Mouse (Mus musculus) kidney, adult 9 months (tissue): ENCODE measurements around the gene Sytl2.

Experiments used
- DNase-seq: peaks from one replicate; pipeline ENCODE4 v3.0.0; 2022

The Sytl2 gene

DNA sequence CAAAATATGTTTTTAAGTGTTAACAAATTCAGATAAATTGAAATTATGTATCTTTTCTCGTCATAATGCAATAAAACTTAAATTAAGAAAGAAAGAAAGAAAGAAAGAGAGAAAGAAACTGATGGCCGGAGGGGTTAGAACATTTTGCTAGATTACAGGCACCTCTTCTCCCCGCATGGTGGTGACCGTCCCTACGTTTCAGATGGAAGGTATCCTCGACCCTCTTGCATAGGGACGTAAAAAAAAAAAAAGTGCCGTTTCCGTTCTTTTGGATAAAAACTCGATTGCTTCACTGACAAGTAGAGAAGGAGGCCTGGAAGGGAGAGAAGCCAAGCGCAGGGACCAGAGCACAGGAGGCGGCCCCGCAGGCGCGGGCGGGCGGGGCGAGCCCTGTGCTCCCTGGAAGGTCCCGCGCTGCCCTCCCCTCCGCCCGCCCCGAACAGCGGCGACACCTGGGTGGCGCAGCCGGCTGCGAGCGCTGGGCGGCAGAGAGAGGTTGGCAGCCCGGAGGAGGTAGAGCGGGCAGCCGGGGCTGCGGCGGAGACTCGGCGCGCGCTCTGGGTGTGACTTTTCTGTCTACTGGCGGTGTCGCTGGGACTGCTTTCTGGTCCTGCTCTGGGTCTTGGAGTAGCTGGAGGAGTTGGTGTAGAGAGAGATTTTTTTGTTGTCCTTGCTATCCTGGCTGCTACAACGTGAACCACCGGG lies at the start of gene Sytl2:
Sytl2 (plus strand) TSS at position 311 of the 705 bp plus-strand sequence.
- DNase-seq: peak; percentile 55

DNA sequence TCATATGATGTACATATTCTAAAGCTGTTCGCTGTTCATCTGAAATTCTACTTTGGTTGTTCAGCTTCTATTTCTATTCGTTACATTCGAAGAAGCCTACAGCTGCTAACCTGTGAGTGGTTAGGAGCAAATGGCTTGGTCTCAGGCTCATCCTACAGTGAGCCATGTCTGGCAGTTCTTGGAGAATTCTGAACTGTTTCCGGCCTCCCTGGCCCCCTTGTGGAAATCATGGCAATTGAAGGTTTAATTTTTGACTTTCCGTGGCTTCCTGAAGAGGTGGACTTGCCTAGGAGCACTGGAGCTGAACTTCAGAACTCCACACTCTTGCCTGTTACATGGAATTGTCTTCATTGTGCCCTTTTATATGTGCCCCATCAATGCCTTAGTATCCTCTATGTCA lies 49.1 kb upstream of the Sytl2 start:
- peak; percentile 48 for DNase-seq

DNA sequence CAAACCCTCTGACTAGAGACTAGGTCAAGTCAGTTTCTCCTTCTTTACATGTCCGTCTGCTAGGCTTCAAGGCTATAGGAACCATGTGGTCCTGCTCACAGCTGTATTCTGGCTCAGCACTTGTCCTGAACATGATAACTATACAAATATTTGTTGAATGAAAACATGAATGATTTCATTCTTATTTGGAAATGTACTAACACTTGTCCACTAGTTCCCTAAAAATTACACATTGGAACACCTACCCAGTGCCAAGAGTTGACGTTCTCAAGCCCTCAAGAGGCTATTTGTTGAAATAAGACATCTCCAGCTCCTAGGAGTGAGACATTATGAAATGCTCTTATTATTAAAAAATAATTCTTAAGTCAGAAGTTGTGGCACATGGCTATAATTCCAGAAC lies 43.4 kb upstream of the Sytl2 start:
- no peak for DNase-seq

DNA sequence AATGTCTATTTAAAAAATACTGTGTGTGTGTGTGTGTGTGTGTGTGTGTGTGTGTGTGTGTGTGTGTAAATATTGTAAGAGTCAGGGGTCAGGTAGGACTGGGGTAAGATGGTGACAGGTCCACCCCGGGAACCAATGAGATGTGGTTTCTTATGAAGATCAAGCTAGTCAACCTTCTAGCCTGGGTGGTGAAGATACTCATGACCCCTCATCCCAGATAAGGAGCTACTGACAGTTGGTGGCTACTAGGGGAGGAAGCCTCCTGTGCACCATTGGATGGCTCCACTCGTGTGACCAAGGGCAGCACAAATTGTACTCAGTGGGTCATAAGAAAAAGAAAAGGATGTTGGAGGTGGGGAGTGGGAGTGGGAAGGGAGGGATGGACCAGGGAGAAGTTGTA lies 42.2 kb upstream of the Sytl2 start:
- no peak for DNase-seq

DNA sequence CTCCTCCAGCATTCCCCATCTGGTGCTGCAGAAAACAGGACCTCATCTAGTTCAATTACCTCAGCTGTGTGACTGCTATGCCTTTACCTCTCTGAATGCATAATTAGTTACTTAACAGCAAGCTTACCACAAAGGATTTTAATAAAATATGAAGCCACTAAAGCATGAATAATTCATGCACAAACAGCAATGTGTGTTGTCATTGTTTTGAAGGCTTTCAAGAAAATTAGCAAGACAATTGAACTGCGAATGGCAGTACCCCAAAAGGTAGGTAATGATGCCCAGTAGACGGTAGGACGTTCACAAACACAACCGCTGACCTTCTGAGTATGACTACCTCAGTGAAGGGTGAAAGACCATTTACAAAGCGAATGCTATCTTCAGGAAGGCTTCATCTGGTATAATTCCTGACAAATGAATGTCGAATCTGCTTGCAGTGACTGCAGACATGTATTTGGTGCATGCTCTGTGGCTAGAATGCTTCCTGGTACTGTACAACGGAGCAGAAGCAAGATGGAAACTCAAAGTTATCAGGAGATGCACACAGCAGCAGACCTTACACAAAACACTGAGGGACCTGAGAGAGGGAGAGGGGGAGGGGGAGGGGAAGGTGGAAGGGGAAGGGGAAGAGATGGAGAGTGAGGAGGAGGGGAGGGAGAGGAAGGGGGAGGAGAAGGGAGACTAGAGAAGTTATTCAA lies 40.0 kb upstream of the Sytl2 start:
- no peak for DNase-seq

DNA sequence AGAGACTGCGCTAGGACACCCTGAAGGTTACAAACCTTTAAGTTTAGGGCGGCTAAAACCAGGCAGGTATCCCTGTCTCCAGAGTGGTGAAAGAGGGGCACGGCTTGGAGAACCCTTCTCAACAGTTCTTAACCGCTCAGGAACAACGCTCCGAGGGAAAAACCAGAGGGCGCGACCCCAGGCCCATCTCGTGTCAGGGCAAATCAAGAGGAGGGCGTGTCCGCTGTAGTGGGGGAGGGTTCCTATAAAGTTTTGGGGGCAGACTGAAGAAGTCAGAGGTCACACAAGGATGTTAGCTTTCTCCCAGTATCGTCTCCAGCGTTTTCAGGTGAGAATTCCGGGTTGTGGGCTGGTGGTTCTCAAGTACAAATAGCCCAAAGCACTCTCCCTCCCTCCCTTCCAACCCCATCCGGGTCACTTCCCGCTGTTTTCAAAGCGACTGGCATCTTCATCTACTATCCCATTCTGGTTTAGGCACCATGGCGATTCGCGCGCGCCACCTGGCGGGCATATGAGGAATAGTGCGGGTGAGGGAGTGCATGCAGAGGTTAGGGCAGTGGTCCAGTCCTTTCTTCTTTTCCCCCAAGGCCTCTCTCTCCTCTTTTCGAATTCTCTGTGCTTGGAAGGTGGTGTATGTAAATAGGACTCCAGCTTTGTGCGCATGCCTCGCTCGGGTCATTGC lies 36.6 kb upstream of the Sytl2 start, which contains the start of gene Ccdc83:
Ccdc83 (minus strand) TSS at position 489 of the 682 bp plus-strand sequence.
- peak; percentile 87 for DNase-seq

DNA sequence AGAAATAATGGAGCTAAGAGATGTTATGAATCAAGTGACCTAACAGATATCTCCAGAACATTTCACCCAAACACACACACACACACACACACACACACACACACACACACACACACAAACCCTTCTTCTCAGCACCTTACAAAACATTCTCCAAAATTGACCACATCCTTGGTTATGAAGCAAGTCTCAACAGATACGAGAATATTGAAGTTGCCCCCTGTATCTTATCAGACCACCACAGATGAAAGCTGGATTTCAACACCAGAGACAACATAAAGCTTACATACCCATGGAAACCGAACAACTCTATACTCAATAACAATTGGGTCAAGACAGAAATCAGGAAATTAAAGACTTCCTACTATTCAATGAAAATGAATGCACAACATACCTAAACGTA lies 31.9 kb upstream of the Sytl2 start:
- no peak for DNase-seq

DNA sequence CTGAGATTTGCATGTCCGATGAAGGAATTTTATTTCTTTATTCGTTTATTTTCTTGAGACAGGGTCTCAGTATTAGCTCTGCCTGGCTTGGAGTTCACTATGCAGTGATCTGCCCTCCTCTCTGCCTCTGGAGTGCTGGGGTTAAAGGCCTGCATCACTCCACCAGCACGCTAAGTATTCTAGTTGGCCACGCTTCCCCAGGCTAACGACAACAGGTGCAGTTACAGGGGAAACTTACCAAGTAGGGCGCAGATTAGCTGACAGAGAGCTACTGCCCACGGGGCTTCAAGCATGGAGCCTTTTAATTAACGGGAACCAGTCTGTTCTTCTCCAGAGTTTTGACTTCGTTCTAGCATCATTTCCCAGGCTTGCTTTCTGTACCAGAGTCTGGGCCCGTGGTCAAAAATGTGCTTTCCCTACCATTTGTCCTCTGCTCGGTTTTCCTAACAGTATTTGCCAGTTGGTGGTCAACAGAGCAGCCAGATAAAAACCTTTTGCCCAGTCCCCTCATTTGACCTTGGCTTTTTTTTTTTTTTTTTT lies 27.4 kb upstream of the Sytl2 start:
- peak; percentile 13 for DNase-seq

DNA sequence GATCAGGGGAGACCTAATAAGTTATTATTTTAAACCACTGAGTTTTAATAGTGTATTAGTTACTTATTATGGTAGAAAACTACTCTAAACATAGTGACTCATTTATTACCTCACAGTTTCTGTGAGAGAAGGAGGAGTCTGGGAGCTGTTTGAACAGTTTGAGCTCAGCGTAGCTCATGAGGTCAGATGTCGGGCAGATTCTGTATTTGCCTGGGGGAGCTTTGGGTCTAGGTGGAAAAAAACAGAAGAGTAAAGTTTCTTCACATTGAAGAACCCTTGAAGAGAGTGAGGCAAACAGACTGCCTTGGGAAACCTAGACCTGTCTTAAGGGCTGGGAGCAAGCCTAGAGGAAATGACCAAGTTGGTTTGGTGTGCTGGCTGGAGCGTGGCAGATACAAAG lies 24.8 kb upstream of the Sytl2 start:
- peak; percentile 58 for DNase-seq

DNA sequence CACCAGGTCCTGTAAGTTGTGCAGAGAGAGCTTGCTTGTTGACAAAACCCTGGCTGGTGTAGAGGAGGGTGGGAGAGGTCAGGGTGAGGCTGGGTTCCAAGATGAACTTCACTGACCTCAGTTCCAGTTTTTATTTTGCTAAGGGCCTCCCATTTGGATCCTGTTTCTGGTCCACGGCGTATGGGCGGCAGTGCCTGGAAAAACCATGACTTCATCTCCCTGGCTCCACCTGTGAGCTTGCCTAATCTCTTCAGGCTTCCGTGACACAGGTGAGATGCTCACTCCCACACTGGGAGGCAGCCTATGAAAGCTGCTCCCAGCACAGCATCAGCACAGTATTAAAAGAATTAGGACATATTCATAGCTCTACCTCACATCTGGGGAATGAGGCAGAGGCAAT lies 24.3 kb upstream of the Sytl2 start:
- DNase-seq: peak; percentile 16

DNA sequence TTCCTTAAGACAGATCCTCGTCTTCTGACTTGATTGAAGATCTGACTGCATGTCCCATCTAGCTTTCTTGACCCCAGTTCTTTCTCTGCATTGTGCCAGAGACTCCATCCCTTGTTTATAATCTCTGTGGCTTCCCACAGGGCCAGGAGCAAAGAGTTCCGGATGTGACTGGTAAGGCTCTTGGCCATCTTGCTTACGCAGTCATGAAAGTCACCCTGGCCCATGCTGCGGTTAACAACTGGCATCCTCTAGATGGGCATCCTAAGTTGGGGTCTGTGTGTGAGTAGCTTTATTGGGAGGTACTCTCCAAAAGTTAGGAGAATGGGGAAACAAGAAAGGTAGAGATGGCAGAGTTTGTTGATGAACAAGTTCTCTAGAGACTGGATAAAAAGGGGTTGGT lies 22.9 kb upstream of the Sytl2 start:
- no peak for DNase-seq

DNA sequence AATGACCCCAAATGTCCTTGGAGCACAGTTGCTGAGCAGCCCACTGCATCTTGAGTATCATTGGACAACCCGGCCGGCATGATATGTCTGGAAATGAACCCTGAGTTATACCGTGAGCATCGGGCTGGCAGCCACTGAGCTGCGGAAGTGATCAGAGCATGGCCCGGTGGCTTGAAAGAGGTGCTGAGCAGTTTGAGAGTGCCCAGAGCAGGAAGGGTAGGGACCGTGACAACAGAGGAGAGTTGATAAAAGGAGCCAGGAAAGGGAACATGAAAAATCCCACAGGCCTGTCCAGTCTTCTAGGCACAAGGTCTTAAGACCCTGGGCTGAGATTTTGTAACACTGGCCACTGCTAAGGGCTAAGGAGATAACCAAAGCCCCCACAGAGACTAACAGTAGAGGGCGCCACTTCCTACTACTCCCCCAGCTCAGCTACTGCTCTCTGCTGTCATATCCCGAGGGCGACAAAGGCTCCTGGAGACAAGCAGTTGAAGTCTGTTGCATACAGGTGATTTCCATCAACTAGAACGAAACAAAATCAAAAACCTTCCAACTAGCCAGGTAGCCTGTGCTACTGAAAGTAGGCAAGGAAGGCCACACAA lies 21.7 kb upstream of the Sytl2 start:
- DNase-seq: peak; percentile 51

DNA sequence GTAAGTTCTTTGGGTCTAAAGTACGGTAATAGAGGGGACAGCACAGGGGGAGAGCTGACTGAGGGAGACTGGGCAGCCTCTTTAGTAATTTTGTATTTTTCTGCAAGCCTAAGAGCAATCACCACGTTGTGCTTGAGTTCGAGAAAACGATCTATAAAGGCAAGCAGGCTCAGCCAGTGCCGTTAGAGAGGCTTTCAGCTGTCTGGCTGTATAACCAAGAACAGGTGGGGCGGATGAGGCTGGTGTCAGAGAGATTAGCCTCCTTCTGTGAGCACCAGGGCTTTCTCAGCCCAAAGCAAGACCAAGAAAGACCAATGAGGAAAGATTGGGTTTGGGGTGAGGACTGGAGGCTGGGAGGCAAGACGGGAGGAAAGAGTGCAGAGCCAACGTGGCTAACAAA lies 21.2 kb upstream of the Sytl2 start:
- no peak for DNase-seq

DNA sequence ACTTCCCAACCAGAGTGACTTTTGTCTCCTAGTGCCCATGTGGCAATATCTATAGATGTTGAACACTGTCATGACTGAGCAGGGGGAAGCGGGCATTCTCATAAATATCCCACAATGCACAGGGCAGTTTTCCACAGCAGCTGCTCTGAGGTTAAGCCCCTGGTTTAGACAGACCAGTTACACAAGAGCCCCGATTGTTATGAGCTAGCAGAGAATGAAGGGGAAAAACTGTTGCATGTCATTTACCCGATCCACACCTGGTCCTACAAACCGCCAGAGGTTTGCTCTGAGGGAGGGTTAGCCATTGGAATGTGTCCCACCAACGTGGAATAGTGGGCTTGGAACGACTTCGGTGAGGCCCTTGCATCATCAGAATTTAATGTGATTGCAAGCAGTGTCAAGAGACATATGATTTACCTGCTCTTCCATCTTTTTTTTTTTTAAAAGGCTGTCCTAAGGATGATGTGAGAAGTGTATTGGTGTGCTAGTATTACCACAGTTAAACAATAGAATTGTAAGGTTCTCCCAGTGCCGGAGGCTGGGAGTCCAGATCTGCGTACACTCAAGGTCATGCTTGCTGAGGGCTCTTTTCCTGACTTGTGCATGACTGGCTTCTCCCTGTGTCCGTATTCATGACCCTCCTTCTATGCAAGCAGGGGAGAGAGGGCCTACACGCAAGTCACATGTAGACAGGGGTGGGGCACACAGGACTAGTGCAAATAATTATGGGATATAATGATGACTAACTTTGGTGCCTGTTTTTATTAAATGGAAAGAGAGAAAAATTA lies 20.1 kb upstream of the Sytl2 start:
- DNase-seq: no peak

DNA sequence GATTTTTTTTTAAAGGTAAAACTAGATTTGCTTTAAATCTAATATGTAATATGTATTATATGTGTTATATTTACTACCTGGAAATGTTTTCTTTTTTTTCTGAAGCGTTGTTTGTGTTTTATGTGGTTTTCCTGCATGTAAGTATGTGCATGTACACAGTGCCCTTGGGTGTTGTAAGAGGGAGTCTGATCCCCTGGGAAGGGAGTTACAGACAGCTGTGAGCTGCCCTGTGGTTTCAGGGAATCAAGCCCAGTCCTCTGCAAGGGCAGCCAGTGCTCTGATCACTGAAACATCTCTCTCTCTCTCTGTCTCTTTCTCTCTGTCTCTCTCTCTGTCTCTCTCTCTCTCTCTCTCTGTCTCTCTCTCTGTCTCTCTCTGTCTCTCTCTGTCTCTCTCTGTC lies 19.3 kb upstream of the Sytl2 start:
- no peak for DNase-seq

DNA sequence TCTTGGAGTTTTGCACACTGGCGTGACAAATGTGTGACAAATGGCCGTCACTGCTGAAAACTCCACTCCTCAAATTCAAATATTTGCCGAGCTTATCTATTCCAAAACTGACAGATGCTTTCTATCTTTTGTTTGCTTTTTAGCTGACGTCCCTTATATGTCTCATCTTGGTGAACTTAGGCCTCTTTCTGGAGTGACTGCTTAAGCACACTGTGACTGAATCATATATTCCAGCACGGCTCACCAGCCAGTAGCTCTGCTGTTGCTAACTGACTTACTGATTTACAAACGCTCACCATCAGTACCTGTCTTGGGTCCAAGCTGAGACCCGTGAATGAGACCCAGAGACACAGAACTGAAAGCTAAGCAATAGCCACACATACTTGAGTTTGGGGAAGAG lies 17.3 kb upstream of the Sytl2 start:
- DNase-seq: no peak

DNA sequence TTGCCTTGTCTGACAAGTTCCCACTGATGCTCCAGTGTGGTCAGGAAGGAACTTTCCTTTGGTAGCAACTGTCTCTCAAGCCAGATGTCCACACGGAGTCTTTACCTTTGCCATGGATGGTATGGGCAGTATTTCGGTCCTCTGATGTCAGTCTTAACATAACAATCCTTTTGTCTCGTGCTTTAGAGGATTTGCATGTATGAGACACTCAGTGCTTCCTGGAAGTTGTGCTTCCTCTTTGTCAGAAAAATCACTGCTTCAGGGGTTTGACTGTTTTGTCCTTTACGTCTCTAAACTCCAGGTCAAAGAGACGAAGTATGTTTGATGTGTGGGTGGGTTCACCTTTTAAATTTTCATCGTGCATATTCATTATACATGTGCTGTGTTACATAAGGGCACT lies 10.2 kb upstream of the Sytl2 start:
- DNase-seq: no peak

DNA sequence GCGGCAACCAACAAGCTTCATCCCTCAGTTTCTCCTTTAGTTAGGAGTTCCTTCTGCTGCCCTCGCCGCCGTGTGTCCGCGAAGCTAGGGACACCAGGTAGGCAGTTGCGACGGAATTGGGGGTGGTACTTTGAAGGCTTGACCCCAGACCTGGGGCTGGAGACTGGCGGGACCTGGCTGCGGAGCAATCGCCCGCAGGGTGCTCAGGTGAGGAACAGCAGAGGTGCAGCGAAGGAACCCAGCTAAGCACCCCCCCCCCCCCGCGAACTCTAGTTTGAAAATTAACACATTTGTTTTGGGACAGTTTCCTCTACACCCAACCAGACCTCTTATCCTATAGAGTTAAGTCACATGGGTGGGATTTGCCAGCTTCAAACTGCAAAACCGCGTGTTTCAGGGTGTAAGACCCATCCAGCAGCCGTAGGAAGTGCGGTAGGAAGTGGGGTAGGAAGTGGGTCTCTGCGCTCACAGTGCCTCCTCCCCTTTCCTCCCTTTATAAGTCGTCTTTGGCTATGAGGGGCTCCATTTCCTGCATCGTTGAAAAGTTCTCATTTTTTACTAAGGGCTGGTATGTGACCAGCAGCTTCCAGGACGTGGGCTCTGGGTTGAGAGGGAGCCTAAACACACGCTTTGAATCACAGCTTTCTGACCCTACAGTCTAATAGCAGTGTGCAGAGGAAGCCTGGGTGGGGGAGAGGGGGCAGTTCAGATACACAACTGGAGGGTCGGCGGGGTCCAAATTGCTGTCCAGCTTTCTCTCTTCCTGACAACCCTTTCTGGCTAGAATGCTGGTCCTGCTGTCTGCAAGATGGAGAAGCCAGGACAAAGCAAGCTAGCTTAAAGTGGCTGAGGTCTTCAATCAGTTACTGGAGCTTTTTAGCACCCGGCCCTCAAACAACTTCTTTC lies 848 bp downstream of the Sytl2 start:
- DNase-seq: peak; percentile 10

DNA sequence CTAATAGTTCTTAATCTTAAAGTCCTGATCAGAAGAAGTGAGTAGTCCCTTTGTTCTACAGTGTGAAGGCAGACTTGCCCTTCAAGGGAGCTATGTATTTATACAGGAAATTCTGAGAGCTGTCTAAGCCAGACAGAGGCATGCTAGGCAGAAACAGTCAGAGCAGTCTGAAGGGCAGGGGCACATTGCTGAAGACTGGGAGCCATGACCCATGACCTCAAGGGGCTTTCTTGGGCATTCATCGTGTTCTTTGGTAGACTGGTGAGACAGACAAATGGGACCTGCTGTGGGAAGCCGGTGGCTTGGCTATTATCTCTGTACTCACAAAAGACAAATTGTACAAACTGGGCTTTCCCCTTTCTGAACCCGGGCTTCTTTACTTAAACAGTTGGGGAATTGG lies 4.0 kb downstream of the Sytl2 start:
- peak; percentile 11 for DNase-seq

DNA sequence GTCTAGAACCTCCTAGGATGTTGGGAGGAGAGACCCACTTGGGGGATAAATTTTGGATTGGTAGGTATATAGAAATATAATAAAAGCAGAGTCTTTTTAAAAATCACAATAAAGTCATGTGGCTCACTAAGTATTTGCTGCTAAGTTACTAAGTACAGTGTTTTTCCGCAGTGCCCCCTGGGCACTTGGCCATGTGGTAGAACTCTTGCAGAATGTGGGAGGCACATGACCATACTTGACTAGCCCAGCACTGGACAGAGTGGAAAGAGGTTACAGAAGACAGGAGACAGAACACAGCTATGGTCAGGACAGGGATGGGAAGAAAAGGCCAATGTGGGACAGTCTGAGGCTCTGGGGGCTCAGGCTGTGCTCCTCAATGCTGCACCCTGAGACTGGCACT lies 4.9 kb downstream of the Sytl2 start:
- peak; percentile 56 for DNase-seq

DNA sequence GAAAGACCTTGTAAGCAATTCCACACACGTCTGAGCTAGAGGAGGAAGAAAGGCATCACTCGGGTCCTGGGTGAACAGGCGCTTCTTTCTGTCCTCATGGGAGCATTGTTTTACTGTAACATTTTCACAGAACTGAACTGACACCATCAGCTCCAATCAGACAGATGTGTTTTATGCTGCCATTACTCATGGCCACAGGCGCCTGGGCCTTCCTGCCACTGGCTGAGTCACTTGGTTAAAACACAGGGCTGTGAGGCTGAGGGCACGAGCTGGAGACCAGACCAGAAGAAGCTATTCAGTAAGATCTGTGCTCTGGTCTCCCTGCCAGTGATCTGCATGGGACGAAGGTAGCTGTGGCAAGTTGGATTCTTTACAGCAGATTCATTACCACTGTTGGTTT lies 6.0 kb downstream of the Sytl2 start:
- DNase-seq: no peak
